Mouse (Mus musculus): Measurements from ENCODE around the gene Rps19bp1.
A peak's percentile ranks its signal among the peaks of the same experiment; 100 is the strongest.

Gene Rps19bp1

GRCm38 (mm10) chr15:80219211-80219610 lies 44.9 kb downstream of the Rps19bp1 start:
- peak; percentile 77 for DNase-seq (ENCODE audit: low read depth)

- DNase-seq (ENCODE audit: low read depth), result no peak
Observed at GRCm38 (mm10) chr15:80217476-80217875, 46.6 kb downstream of the Rps19bp1 start.

GRCm38 (mm10) chr15:80216480-80216820 lies 47.7 kb downstream of the Rps19bp1 start:
- DNase-seq (ENCODE audit: low read depth), result no peak

- peak; percentile 78 for DNase-seq (ENCODE audit: low read depth)
Observed at GRCm38 (mm10) chr15:80215716-80216479, 48.2 kb downstream of the Rps19bp1 start.

- no peak for DNase-seq (ENCODE audit: low read depth)
Observed at GRCm38 (mm10) chr15:80213688-80214087, 50.4 kb downstream of the Rps19bp1 start.
